Mouse (Mus musculus) T-cell, adult 2 months (primary cell): ENCODE data around the gene Arhgef2.
A peak's percentile ranks its signal among the peaks of the same experiment; 100 is the strongest.

Experiments used
- DNase-seq: peaks from one replicate; pipeline ENCODE4 v3.0.0; 2022; ENCODE audit warnings: low spot score

Gene Arhgef2

GRCm38 (mm10) chr3:88620992-88621536, 15.3 kb downstream of the Arhgef2 start:
- DNase-seq: peak; percentile 39

GRCm38 (mm10) chr3:88621537-88622112, 15.9 kb downstream of the Arhgef2 start:
- DNase-seq: no peak

DNA sequence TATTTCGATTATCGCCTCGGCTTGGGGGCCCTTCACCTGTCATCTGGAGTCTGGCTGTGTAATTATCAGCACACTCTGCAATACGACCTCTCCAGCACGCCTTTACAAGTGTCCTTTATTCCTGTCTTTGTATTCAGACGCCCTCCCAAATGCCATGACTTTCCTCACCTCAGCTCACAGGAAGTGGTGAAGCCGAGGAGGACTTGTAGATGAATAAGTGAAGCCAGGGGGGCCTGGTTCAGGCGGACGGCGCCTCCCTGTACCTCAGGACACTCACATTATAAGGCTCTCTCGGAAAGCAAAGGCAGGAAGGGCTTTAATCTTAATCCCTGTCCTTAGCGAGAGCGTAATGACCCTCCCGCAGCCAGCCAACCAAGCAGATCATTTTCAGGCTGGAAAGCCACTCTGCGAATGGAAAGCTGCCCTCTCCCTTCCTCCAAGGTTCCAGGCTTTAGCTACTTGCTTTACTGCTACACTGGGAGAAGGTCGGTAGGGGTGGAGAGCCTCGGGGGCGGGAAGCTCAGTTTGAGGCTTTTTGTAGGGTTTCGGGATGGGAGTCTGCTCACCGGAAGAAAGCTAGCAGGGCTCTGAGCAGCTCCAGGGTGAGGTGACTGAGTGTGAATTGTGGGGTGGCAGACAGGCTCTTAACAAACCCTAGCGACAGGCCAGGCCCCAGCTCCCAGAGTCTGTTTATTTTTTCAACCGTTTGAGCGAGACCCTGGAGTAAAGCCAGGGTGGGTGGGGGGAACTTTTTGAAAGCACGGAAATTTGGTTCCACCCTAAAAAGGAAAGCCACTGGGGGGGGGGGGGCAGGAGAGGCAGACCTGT, 16.6 kb downstream of the Arhgef2 start:
- DNase-seq: peak; percentile 38

DNA sequence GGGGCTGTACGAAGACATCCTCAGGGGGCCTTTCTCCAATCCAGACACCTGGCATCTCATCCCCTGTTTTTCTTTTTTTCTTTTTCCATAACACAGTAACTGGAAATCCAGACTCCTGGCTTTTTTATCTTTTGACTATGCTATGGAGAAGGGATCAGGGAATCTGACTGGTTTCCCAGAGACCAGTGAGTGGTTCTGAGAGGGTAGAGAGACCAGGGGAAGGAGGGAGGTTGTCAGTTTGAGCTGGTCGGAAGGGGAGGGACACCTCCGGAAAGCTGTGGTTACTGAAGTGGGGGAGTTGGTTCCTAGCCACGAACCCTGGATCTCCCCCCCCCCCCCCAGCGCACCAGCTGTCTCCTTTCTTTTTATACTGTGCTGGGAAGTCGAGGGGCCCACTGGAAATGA, 17.2 kb downstream of the Arhgef2 start:
- peak; percentile 10 for DNase-seq

DNA sequence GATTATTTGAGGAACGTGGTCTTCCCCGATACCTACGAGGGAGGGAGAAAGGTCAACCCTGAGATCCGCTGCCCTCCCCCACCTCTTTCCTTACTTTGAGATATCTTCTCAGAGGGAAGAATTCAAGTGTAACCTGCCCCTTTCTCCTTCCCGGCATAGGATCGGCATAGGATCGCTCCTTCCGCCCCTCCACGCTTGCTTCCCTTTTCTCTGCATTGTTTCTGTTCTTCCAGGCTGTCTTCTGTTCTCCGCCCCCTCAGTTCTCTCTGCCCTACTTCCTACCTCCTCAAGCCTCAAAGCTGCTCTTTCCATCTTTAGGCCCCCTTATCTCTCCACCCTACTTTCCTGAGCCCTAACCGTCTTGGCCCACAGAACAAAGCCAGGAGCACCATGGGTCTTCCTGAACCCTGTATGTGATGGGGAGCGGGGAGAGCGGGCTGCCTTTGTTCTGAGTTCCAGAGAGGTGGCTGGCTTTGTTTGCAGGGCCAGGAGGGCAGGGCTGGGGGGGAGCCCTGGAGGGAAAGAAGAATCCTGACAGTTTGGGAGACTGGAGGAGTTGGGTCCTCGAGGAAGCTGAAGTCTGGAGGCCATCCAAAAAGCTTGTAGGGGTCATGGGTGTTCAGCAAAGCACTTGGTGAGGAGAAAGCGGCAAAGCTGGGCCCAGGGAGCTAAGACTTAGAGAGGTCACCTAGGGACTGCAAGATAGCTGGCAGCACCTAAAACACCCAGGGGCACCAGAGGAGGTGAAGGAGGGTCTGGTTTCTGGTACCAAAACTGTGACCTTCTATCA, 17.8 kb downstream of the Arhgef2 start:
- no peak for DNase-seq

- no peak for DNase-seq
Observed at GRCm38 (mm10) chr3:88624324-88624723, 18.6 kb downstream of the Arhgef2 start.

DNA sequence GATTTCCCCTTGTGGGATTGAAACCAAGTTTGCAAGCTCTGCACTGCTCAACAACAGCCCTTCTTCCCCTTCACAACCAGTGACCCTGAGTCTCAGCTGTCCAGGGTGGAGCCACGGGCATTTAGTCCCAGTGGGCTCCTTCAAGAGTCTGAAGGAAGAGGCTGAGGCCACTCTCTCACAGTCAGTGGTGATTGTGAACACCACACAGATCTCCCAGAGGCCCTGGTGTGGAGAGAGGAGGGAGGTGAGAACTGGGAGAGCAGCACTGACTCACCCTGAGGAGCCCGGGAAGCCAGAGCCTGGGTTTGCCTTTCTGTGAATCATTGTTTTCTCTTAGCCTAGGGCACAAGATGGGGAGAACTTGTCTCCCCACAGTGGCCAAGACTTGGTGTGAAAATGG, 19.2 kb downstream of the Arhgef2 start:
- DNase-seq: no peak

DNA sequence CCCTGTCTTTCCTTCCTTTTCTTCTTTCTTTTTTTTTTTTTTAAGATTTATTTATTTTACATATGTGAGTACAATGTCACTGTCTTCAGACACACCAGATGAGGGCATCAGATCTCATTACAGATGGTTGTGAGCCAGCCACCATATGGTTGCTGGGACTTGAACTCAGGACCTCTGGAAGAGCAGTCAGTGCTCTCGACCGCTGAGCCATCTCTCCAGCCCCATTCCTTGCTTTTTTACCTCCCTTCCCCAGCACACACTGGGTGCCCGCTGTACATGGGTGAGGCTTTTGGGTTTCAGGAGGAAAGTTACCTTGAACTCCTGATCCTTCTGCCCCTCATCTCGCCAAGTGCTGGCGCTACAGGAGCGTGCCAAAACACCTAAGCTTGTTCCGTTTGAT, 19.8 kb downstream of the Arhgef2 start:
- DNase-seq: no peak

DNA sequence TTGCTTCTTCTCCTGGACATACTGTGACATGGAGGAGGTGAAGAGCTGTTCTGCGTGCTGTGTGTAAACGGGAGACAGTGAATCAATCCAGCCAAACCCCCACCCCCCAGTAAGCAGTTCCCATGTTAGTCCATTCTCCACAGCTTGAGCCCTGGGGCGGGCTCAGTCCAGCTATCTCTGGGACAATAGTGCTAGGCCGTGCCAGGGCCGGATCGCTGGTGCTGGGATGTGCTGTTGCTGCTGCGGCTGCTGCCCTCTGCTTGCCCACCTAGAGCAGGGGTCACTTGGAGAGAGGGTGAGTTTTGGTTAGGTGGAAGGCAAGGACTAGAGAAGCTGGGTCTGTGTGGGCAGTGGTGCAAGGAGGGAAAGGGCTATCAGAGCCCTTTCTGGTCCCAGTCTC, 20.6 kb downstream of the Arhgef2 start:
- DNase-seq: no peak

DNA sequence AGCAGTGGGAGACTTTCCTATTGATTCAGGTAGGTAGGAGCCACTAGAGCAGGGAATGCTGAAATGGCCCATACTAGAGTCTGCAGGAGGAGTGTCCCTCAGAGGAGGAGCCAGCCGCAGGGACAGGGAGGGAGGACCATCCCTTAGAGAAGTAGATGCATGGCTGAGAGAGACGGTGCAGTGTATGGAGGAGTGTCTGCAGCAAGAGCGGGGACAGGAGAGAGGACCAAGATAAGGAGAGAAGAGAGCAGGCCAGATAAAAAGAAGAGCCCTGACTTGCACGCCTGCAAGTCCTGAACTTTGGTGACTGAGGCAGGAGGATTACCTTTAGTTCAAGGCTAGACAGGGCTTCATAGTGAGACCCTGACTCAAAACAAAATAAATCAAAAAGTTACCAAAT, 21.3 kb downstream of the Arhgef2 start:
- DNase-seq: no peak

GRCm38 (mm10) chr3:88627535-88627934, 21.8 kb downstream of the Arhgef2 start:
- no peak for DNase-seq

DNA sequence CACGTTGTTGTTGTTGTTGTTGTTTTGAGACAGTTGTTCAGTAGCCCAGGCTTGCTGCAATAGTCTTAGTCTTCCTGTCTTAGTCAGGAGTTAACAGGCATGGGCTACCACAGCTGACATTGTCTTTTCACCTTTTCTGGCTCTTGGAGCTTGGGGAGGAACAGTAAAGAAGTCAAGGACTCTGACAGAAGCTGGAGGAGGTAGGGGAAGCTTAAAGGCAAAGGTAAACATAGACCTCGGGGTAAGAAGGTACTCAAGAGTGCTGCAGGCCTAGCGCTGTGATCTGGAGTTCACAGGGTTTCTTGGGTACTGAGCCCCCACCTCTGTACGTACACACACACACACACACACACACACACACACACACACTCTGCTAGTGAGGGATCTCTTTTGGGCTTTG, 23.0 kb downstream of the Arhgef2 start:
- DNase-seq: no peak

DNA sequence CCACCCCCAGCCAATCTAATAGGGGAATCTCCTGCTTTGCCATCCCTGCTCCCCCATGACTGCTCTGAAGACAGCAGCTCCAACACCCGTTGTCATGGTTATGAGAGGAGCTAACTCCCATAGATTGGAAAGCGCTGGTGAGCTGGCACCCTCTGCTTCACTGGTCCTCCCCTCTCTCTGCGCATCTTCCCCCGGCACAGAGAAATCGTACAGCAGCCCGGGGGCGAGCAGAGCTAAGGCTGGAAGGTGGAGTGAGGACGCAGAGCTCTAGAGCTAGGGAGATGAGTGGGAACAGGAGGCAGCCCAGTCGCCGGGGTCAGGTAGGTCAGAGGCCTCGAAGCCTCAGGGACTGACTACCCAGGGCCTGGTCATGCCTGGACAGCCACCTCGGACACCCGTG, 23.5 kb downstream of the Arhgef2 start:
- no peak for DNase-seq

DNA sequence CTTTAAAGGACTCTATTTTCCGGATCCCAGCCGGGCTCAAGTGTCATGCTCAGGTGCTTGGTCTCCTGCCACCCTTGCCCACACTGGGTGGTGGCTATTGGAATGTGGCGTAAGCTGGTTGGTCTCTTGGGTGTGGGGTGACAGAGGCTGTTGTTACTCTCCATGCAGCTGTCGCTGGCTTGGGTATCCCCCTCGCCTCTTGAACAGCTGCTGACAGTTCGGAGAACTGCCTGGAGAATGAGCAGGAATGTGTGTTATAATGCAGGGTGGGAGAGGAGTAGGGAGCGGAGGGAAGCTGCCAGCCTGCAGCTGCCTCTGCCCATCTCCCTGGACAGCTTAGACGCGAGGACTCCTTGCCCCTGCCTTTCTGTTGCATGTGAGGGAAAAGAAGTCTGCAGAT, 24.3 kb downstream of the Arhgef2 start:
- no peak for DNase-seq

DNA sequence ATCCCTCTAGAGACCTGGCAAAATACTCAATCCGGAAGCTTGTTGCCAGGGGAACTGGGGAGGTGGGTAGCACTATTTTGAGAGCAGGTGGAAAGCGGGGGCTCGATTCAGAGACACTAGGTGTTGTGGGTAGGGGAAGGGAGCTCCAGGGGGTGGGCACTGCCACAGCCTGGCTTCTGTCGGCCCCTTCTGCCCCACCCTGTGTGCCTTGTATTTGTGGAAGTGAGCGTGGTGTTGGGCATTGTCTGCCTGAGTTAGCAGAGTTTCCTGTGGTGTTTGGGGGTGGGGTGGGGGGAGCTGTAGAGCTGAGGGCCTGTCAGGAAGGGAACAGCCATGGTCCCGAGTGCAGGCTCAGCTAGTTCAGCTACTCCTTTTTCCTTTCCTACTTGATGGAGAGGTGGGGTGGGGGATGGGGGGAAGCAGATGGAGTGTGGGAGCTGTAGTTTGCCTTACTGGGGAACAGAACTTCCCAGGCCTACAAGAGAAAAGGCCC, 25.1 kb downstream of the Arhgef2 start:
- DNase-seq: no peak

DNA sequence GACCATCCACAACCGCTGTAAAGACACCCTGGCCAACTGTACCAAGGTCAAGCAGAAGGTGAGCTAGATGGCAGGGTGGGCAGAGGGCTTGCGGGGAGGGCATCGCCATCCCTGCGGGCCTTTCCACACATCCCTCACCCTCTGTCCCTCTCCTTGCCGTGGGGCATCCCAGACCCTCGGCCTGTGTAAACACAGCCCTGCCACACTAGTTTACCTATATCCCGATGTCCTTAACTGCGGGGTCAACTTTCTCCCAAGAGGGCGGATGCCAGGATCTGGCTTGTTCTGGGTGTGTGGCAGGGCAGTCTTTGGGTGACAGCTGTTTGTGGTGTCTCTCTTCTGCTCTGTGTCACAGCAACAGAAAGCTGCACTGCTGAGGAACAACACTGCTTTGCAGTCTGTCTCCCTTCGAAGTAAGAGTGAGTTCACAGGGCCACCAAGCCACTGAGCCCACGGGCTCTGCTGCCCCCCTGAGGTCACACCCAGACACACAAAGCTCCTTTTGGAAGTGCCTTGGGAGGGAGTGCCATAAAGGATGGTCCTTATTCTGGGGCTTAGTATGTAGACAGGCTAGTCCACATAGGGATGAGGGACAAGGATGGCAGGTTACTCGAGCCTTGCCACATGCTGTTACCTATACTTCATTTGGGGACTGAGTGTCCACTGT, 26.3 kb downstream of the Arhgef2 start:
- no peak for DNase-seq

DNA sequence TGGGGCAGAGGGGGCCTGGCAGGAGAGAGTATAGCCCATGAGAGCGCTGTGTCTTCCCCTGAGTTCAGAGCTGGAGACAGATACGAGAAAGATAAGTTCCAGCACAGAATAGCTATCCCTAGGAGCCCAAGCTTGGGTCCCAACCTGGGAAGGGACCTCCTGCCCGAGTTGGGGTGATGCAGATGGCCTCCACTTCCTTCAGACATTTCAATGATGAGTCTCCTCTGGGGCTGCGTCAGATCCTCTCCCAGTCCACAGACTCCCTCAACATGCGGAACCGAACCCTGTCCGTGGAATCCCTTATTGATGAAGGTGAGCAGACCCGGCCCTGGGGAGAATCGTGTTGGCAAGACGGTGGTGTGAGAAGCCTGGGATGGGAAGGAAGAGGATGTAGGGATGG, 27.3 kb downstream of the Arhgef2 start:
- no peak for DNase-seq

- no peak for DNase-seq
Observed at GRCm38 (mm10) chr3:88635506-88636275, 29.9 kb downstream of the Arhgef2 start.

DNA sequence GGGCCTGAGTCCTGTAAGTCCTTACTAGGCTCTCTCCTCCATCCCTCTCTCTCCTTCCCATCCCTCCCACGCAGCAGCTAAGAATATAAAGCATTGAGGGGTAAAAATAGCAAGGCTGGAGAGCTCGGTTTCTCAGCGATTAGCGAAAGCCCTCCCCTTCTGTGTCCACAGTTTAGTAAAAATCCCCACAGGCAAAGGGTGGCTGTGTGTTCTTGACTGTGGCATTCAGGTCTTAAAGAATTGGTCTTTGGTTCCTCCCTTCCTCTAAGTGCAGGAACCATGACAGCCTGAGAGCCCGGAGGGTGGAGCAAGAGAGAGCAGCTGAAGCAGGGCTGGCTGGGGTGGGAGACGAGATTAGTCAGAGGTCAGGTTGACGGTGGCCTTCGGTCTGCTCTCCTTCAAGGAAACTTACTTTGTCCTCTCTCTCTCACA, 30.8 kb downstream of the Arhgef2 start:
- no peak for DNase-seq

DNA sequence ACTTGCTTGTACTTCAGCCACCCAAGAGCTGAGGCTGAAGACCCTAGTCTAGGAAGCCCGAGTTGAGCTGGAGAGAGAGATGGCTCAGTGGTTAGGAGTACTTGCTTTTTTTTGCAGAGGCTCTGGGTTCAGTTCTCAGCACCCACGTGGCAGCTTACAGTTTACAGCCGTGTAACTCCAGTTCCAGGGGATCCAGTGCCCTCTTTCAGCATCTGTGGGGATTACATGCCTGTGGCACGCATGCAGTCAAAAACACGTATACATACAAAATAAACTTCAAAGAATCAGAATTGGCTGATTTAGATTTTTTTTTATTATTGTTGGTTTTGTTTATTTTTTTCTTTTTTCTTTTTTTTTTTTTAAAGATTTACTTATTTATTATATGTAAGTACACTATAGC, 31.4 kb downstream of the Arhgef2 start:
- no peak for DNase-seq

DNA sequence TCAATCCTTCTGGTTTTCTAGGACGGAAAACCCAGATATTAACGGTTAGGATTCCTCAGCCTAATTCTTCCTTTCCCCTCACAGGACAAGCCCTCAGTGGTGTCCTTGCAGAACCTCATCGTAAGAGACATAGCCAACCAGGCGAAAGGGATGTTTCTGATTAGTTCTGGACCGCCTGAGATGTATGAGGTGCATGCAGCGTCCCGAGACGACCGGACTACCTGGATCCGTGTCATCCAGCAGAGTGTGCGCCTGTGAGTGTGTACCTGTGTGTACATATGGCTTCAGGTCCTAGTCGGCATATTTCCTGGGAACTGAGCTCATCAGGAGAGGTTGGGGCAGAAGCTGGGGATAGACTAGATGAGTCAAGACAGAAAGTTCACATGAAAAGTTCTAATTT, 33.5 kb downstream of the Arhgef2 start:
- DNase-seq: no peak
